Mouse (Mus musculus) liver, adult 2 months (tissue): ENCODE results near the gene Sco1. TPM values are rescaled to one million over a fixed set of nuclear protein-coding genes. Genes with fewer than 3 reads are reported as not detected.
"Not testable (repeated sequence)": the region's sequence is repeated elsewhere in the genome, so short reads cannot be mapped to it uniquely, and the experiment has no call there.

Experiments
- DNase-seq: peaks from one replicate; pipeline ENCODE4 v3.0.0-alpha.2; 2011; ENCODE audit warnings: low read depth, low spot score; ENCODE audit errors: extremely low read depth
- H3K27ac ChIP-seq: fragments of 200-500 bp; replicated peaks from 2 replicates; pipeline ENCODE4 v1.5.1; 2012; ENCODE audit warnings: low read depth, mild to moderate bottlenecking, control low read depth, inconsistent platforms, low read length; ENCODE audit not compliant: insufficient read depth
- H3K27me3 ChIP-seq: fragments of 200-500 bp; 2 replicates; pipeline ENCODE4 v1.6.1; 2012; ENCODE audit warnings: mild to moderate bottlenecking, moderate library complexity, low read length, inconsistent platforms; ENCODE audit not compliant: control insufficient read depth, insufficient read depth
- H3K36me3 ChIP-seq: fragments of 200-500 bp; 2 replicates; pipeline ENCODE4 v1.6.1; 2012; ENCODE audit warnings: low read length, inconsistent platforms; ENCODE audit not compliant: control insufficient read depth, insufficient read depth
- H3K4me1 ChIP-seq: fragments of 200-500 bp; 2 replicates; pipeline ENCODE4 v1.6.1; 2011; ENCODE audit warnings: low read length; ENCODE audit not compliant: control insufficient read depth, insufficient read depth
- H3K4me3 ChIP-seq: fragments of 200-500 bp; 2 replicates; pipeline ENCODE4 v1.5.1; 2011; ENCODE audit warnings: low read depth, mild to moderate bottlenecking, control low read depth, low read length, moderate library complexity; ENCODE audit not compliant: insufficient read depth
- H3K79me2 ChIP-seq: fragments of 200-500 bp; 2 replicates; pipeline ENCODE4 v1.6.1; 2012; ENCODE audit warnings: inconsistent platforms, mild to moderate bottlenecking, low read length, moderate library complexity; ENCODE audit not compliant: control insufficient read depth, insufficient read depth
- H3K9ac ChIP-seq: fragments of 200-500 bp; 2 replicates; pipeline ENCODE4 v1.6.1; 2012; ENCODE audit warnings: low read depth, mild to moderate bottlenecking, control low read depth, inconsistent platforms, low read length
- CTCF ChIP-seq: fragments of 200-500 bp; IDR thresholded peaks from 2 replicates; pipeline ENCODE4 v1.5.1; 2011; ENCODE audit warnings: low read depth, low read length, control low read depth
- POLR2A ChIP-seq: fragments of 200-500 bp; IDR thresholded peaks from 2 replicates; pipeline ENCODE4 v1.6.1; 2011; ENCODE audit warnings: low read length, control low read depth; ENCODE audit not compliant: insufficient read depth; ENCODE audit errors: extremely low read depth
- WGBS: fragments of 180-500 bp; shearing (Covaris S2); methylation state at CpG from one replicate; pipeline ENCODE4 v1.1.7; 2018; 5-methylcytosine and 5-hydroxymethylcytosine counted together
- polyA plus RNA-seq: library from polyadenylated mRNA; depleted of rRNA; stranded (reverse); fragments of >200 nt; gene quantifications from 2 replicates; pipeline ENCODE4 v1.2.3, GENCODE M21; 2012
- total RNA-seq: library from RNA; depleted of rRNA; stranded (reverse); fragments of >200 nt; gene quantifications from 2 replicates; pipeline ENCODE4 v1.2.3, GENCODE M21; 2014

Sco1 gene
- total and polyA plus RNA-seq, 2 experiments: 4.8 to 11.5 TPM

DNA sequence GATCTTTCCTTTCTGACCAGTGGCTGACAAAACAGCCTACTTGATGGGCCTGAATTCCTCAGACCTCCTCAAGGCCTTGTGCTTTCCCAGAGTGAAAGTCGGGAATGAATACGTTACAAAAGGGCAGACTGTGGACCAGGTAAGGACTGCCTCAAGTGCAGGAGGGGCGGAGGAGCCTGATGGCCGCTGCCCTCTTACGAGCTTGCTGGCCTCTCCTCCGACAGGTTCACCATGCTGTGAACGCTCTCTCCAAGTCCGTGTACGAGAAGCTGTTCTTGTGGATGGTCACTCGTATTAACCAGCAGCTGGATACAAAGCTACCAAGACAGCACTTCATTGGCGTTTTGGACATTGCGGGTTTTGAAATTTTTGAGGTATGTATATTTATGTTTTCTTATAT, 34.8 kb downstream of the Sco1 start:
- DNase-seq: no peak
- no peaks in the 10 kb centered on the region for H3K36me3 ChIP-seq
- TF ChIP-seq CTCF (no peak), POLR2A (no peak)
- no peak overlapping the region for H3K27ac ChIP-seq
- no peak overlapping the region for H3K4me3 ChIP-seq
- H3K4me1 ChIP-seq: no peaks in the 10 kb centered on the region
- H3K9ac ChIP-seq: no peak overlapping the region
- peaks cover 5% of the 10 kb centered on the region; the same call in 1 of the 2 replicates for H3K27me3 ChIP-seq
- WGBS: 90% methylated on average over 12 of the region's 12 CpGs
- no peaks in the 10 kb centered on the region for H3K79me2 ChIP-seq

DNA sequence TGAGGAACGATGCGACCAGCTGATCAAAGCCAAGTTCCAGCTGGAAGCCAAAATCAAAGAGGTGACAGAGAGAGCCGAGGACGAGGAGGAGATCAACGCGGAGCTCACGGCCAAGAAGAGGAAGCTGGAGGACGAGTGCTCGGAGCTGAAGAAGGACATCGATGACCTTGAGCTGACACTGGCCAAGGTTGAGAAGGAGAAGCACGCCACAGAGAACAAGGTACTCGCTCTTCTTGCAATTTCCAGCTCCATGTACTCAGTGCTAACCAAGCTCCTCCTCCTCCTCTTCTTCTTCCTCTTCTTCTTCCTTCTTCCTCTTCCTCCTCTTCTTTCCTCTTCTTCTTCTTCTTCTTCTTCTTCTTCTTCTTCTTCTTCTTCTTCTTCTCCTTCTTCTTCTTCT, 39.9 kb downstream of the Sco1 start:
- not testable (repeated sequence) for H3K4me3 ChIP-seq, H3K4me1 ChIP-seq, DNase-seq, H3K36me3 ChIP-seq, H3K79me2 ChIP-seq, H3K27me3 ChIP-seq, H3K27ac ChIP-seq, H3K9ac ChIP-seq
- WGBS: 87% methylated on average over 12 of the region's 12 CpGs

DNA sequence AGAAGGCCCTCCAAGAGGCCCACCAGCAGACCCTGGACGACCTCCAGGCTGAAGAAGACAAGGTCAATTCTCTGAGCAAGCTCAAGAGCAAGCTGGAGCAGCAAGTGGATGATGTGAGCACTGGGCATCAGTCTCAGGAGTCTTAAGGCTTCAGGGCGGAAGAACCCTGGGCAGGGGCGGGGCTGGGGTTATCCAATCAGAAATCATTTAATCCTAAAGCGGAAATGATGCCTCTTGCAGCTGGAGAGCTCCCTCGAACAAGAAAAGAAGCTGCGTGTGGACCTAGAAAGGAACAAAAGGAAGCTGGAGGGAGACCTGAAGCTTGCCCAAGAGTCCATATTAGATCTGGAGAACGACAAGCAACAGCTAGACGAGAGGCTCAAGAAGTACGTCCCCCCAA, 40.7 kb downstream of the Sco1 start:
- no peaks in the 10 kb centered on the region for H3K36me3 ChIP-seq
- no peak for DNase-seq
- WGBS: 74% methylated on average over 9 of the region's 9 CpGs
- H3K27ac ChIP-seq: no peak overlapping the region
- H3K4me3 ChIP-seq: no peak overlapping the region
- no peaks in the 10 kb centered on the region for H3K27me3 ChIP-seq
- TF ChIP-seq POLR2A (no peak), CTCF (no peak)
- no peak overlapping the region for H3K9ac ChIP-seq
- no peaks in the 10 kb centered on the region for H3K79me2 ChIP-seq
- no peaks in the 10 kb centered on the region for H3K4me1 ChIP-seq

DNA sequence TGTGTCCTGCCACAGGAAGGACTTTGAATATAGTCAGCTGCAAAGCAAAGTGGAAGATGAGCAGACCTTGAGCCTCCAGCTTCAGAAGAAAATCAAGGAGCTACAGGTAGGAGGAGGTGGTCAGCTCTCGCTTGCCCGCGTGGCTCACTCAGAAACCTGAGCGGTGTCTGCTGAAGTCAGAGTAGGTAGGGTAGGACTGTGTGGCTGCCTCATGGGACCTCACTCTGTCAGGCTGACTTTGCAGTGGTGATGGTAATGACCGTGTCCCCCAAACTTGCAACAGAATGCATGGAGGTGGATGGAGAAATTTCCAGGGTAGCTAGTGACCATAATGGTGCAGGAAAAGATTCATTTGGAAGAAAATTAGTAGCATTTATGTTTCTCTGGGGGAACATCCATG, 41.2 kb downstream of the Sco1 start:
- H3K4me3 ChIP-seq: no peak overlapping the region
- 92% methylated on average over 5 of the region's 5 CpGs for WGBS
- H3K36me3 ChIP-seq: no peaks in the 10 kb centered on the region
- no peaks in the 10 kb centered on the region for H3K27me3 ChIP-seq
- no peaks in the 10 kb centered on the region for H3K79me2 ChIP-seq
- H3K9ac ChIP-seq: no peak overlapping the region
- no peaks in the 10 kb centered on the region for H3K4me1 ChIP-seq
- no peak for DNase-seq
- no peak for TF ChIP-seq POLR2A
- no peak for TF ChIP-seq CTCF
- H3K27ac ChIP-seq: no peak overlapping the region

DNA sequence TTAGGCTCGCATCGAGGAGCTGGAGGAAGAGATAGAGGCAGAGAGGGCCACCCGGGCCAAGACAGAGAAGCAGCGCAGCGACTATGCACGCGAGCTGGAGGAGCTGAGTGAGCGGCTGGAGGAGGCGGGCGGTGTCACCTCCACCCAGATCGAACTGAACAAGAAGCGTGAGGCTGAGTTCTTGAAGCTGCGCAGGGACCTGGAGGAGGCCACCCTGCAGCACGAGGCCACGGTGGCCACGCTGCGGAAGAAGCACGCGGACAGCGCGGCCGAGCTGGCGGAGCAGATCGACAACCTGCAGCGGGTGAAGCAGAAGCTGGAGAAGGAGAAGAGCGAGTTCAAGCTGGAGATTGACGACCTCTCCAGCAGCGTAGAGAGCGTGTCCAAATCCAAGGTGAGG, 42.0 kb downstream of the Sco1 start:
- no peaks in the 10 kb centered on the region for H3K36me3 ChIP-seq
- no peaks in the 10 kb centered on the region for H3K27me3 ChIP-seq
- DNase-seq: no peak
- no peaks in the 10 kb centered on the region for H3K4me1 ChIP-seq
- TF ChIP-seq POLR2A (no peak), CTCF (no peak)
- WGBS: 58% methylated on average over 29 of the region's 29 CpGs
- H3K9ac ChIP-seq: no peak overlapping the region
- H3K27ac ChIP-seq: no peak overlapping the region
- no peak overlapping the region for H3K4me3 ChIP-seq
- no peaks in the 10 kb centered on the region for H3K79me2 ChIP-seq

DNA sequence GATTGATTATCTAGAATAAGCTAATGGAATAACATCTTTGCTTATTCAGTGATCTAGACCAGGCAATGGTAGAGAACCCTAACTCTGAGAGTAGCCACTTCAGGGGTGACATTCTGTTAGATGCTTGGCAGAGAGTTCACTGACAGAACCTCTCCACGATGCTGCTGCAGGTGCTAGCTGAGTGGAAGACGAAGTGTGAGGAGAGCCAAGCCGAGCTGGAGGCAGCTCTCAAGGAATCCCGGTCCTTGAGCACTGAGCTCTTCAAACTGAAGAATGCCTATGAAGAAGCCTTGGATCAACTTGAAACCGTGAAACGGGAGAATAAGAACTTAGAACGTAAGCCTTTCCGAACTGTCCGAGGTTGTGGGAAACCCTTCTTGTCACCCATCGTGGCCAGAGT, 45.2 kb downstream of the Sco1 start:
- Histone ChIP-seq H3K4me1 (no peaks in the 10 kb centered on the region), H3K9ac (no peak overlapping the region), H3K27me3 (no peaks in the 10 kb centered on the region), H3K27ac (no peak overlapping the region), H3K36me3 (no peaks in the 10 kb centered on the region), H3K79me2 (no peaks in the 10 kb centered on the region), H3K4me3 (no peak overlapping the region)
- DNase-seq: no peak
- TF ChIP-seq CTCF (no peak), POLR2A (no peak)
- WGBS: 91% methylated on average over 10 of the region's 10 CpGs

DNA sequence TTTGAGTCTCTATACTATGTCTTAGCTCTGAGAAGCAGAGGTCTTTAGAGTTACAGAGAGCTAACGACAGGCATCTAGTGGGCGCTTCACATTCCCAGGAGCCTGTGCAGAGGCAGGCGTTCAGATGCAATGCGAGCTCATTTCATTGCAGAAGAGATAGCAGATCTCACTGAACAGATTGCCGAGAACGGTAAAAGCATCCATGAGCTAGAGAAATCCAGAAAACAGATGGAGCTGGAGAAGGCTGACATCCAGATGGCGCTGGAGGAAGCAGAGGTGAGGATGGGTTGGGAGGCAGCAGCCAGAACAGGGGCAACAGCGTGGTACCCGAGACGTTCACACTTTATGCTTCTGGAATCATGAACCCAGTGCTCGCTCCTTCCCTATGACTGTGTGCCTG, 46.0 kb downstream of the Sco1 start:
- 84% methylated on average over 11 of the region's 11 CpGs for WGBS
- Histone ChIP-seq H3K9ac (no peak overlapping the region), H3K4me1 (no peaks in the 10 kb centered on the region), H3K79me2 (no peaks in the 10 kb centered on the region), H3K27me3 (no peaks in the 10 kb centered on the region), H3K36me3 (no peaks in the 10 kb centered on the region), H3K4me3 (no peak overlapping the region), H3K27ac (no peak overlapping the region)
- no peak for DNase-seq
- TF ChIP-seq POLR2A (no peak), CTCF (no peak)
